Comparison of ENCODE assay signal across 24 mouse cellular contexts in genomic region chr7:115237131-115237530, GRCm38 (mm10).
A peak's percentile ranks its signal among the peaks of the same experiment; 100 is the strongest.
DNase-seq lines count a peak whose midpoint lies in the region; ATAC-seq and TF ChIP-seq lines count a peak whose summit lies in the region.
"Had no signal": no experiment of that assay in that cellular context is flagged by ENCODE, and none has a peak within 500 bp of the region (broad histone marks: within the 10 kb centered on the region; RNA-seq: fewer than 3 reads in every experiment).

No protein-coding gene starts in this region.

- no peaks in the 10 kb centered on the region for H3K9me3 ChIP-seq in forebrain, embryonic 14.5 days (replicated peaks; ENCODE audit: control insufficient read depth, low read length)
- H3K9me3 ChIP-seq in forebrain, embryonic 12.5 days: no peaks in the 10 kb centered on the region
- no peaks in the 10 kb centered on the region for H3K9me3 ChIP-seq in hindbrain, postnatal 0 days (ENCODE audit: low read length)
- no peaks in the 10 kb centered on the region for H3K9me3 ChIP-seq in hindbrain, embryonic 12.5 days (replicated peaks)
- H3K9me3 ChIP-seq: embryonic facial prominence, embryonic 13.5 days; embryonic facial prominence, embryonic 15.5 days; forebrain, embryonic 10.5 days; forebrain, embryonic 13.5 days; G1E had no signal

- no peak for ATAC-seq in forebrain, embryonic 14.5 days
- no peak for ATAC-seq in forebrain, embryonic 12.5 days (ENCODE audit: low FRiP score)
- ATAC-seq in hindbrain, postnatal 0 days: no peak
- no peak for ATAC-seq in hindbrain, embryonic 12.5 days (ENCODE audit: low FRiP score)
- no peak for ATAC-seq in frontal cortex, adult (ENCODE audit: low TSS enrichment)
- ATAC-seq: CD4-positive, CD25-positive, alpha-beta regulatory T cell, adult 4 months; forebrain, embryonic 13.5 days; forebrain, embryonic 16.5 days had no signal

- H3K4me3 ChIP-seq in forebrain, embryonic 14.5 days (ENCODE audit: low read depth, low read length): no peak overlapping the region
- H3K4me3 ChIP-seq in forebrain, embryonic 12.5 days (replicated peaks): no peak overlapping the region
- H3K4me3 ChIP-seq in hindbrain, postnatal 0 days (ENCODE audit: low read length): no peak overlapping the region
- H3K4me3 ChIP-seq in hindbrain, embryonic 12.5 days: no peak overlapping the region
- H3K4me3 ChIP-seq: embryonic facial prominence, embryonic 13.5 days; embryonic facial prominence, embryonic 15.5 days; erythroblast, embryonic 14.5 days; forebrain, embryonic 10.5 days; forebrain, embryonic 13.5 days had no signal

- no peak overlapping the region for H3K4me2 ChIP-seq in forebrain, embryonic 14.5 days (ENCODE audit: low read length)
- H3K4me2 ChIP-seq in forebrain, embryonic 12.5 days: no peak overlapping the region
- no peak overlapping the region for H3K4me2 ChIP-seq in hindbrain, postnatal 0 days (ENCODE audit: low read depth, low read length)
- no peak overlapping the region for H3K4me2 ChIP-seq in hindbrain, embryonic 12.5 days (replicated peaks)
- H3K4me2 ChIP-seq: embryonic facial prominence, embryonic 13.5 days; embryonic facial prominence, embryonic 15.5 days; forebrain, embryonic 13.5 days had no signal

- no peak overlapping the region for H3K27ac ChIP-seq in forebrain, embryonic 14.5 days (ENCODE audit: low read depth, low read length)
- H3K27ac ChIP-seq in forebrain, embryonic 12.5 days: no peak overlapping the region
- H3K27ac ChIP-seq in hindbrain, postnatal 0 days: no peak overlapping the region
- no peak overlapping the region for H3K27ac ChIP-seq in hindbrain, embryonic 12.5 days
- H3K27ac ChIP-seq: embryonic facial prominence, embryonic 13.5 days; embryonic facial prominence, embryonic 15.5 days; forebrain, embryonic 10.5 days; forebrain, embryonic 13.5 days had no signal

- no peak for TF ChIP-seq CTCF in hindbrain, postnatal 0 days (IDR thresholded peaks at IDR 0.05; ENCODE audit: low read depth)

- WGBS in forebrain, embryonic 14.5 days: 88% methylated on average over 1 of the region's 1 CpGs
- WGBS in forebrain, embryonic 12.5 days: 90% methylated on average over 1 of the region's 1 CpGs
- 88% methylated on average over 1 of the region's 1 CpGs for WGBS in hindbrain, postnatal 0 days
- WGBS in hindbrain, embryonic 12.5 days: 86% methylated on average over 1 of the region's 1 CpGs

- H3K4me1 ChIP-seq in forebrain, embryonic 14.5 days (ENCODE audit: control insufficient read depth, insufficient read depth, low read length): peaks cover 2% of the 10 kb centered on the region; the same call in 1 of the 2 replicates
- peaks cover 14% of the 10 kb centered on the region for H3K4me1 ChIP-seq in forebrain, embryonic 12.5 days
- H3K4me1 ChIP-seq in hindbrain, postnatal 0 days (ENCODE audit: insufficient read depth, low read length): no peaks in the 10 kb centered on the region
- H3K4me1 ChIP-seq in hindbrain, embryonic 12.5 days: peaks cover 9% of the 10 kb centered on the region
- H3K4me1 ChIP-seq: embryonic facial prominence, embryonic 15.5 days had no signal

- peak; percentile 68 for DNase-seq in forebrain, embryonic 14.5 days (ENCODE audit: low spot score)
- DNase-seq in hindbrain, postnatal 0 days (ENCODE audit: low spot score): peak; percentile 17
- DNase-seq: adrenal gland, adult 2 months; adrenal gland, postnatal 10 days; adrenal gland, postnatal 36 days; B cell, adult 2 months; cerebellum, adult 11 months; cerebellum, adult 18-20 months; cerebellum, adult 8-10 months; cerebellum, adult 9-11 months; cerebellum, postnatal 14 days; cerebellum, postnatal 36 days; embryo, embryonic 11 days had no signal

- no peaks in the 10 kb centered on the region for H3K27me3 ChIP-seq in forebrain, embryonic 14.5 days (replicated peaks; ENCODE audit: control insufficient read depth, insufficient read depth, low read length)
- no peaks in the 10 kb centered on the region; the same call in 1 of the 2 replicates for H3K27me3 ChIP-seq in forebrain, embryonic 12.5 days
- no peaks in the 10 kb centered on the region for H3K27me3 ChIP-seq in hindbrain, postnatal 0 days (ENCODE audit: insufficient read depth, low read length)
- H3K27me3 ChIP-seq in hindbrain, embryonic 12.5 days: no peaks in the 10 kb centered on the region
- H3K27me3 ChIP-seq: embryonic facial prominence, embryonic 13.5 days; embryonic facial prominence, embryonic 15.5 days; forebrain, embryonic 13.5 days had no signal

- H3K9ac ChIP-seq in forebrain, embryonic 14.5 days (ENCODE audit: low read length): no peak overlapping the region
- no peak overlapping the region for H3K9ac ChIP-seq in forebrain, embryonic 12.5 days
- H3K9ac ChIP-seq in hindbrain, postnatal 0 days (replicated peaks; ENCODE audit: low read length): no peak overlapping the region
- no peak overlapping the region for H3K9ac ChIP-seq in hindbrain, embryonic 12.5 days
- H3K9ac ChIP-seq: embryonic facial prominence, embryonic 13.5 days; embryonic facial prominence, embryonic 15.5 days; forebrain, embryonic 13.5 days had no signal

- H3K36me3 ChIP-seq in forebrain, embryonic 14.5 days (ENCODE audit: control insufficient read depth, insufficient read depth, low read length): no peaks in the 10 kb centered on the region
- no peaks in the 10 kb centered on the region for H3K36me3 ChIP-seq in forebrain, embryonic 12.5 days (replicated peaks)
- no peaks in the 10 kb centered on the region for H3K36me3 ChIP-seq in hindbrain, postnatal 0 days (ENCODE audit: insufficient read depth, low read length)
- no peaks in the 10 kb centered on the region for H3K36me3 ChIP-seq in hindbrain, embryonic 12.5 days
- H3K36me3 ChIP-seq: embryonic facial prominence, embryonic 13.5 days; embryonic facial prominence, embryonic 15.5 days; forebrain, embryonic 10.5 days; G1E had no signal
